Mouse (Mus musculus): ENCODE results near the gene Fbxo42.

- TF ChIP-seq CTCF (IDR thresholded peaks at IDR 0.05 in 2 of 3, conservative IDR thresholded peaks at IDR 0.05 in 1 of 3; ENCODE audit: control insufficient read depth in 1 of 3, insufficient read depth in 1 of 3, low read depth in 2 of 3, low read length in 3 of 3, poor library complexity in 1 of 3, severe bottlenecking in 1 of 3): no peak
- no peak for TF ChIP-seq UBTF (IDR thresholded peaks at IDR 0.05; ENCODE audit: borderline replicate concordance, insufficient read depth, low read depth, low read length)
- no peak for TF ChIP-seq MAX (IDR thresholded peaks at IDR 0.05; ENCODE audit: low read length)
- TF ChIP-seq POLR2A (IDR thresholded peaks at IDR 0.05; ENCODE audit: control insufficient read depth in 1 of 2, insufficient read depth in 1 of 2, low read depth in 1 of 2, low read length in 2 of 2, poor library complexity in 1 of 2): no peak
- TF ChIP-seq ETS1 (IDR thresholded peaks at IDR 0.05; ENCODE audit: low read depth, low read length): no peak
- TF ChIP-seq POLR2AphosphoS5 (IDR thresholded peaks at IDR 0.05; ENCODE audit: borderline replicate concordance, low read depth, low read length): no peak
- TF ChIP-seq ZNF384 (IDR thresholded peaks at IDR 0.05; ENCODE audit: low read depth, low read length): no peak
- no peak for TF ChIP-seq MAFK (IDR thresholded peaks at IDR 0.05; ENCODE audit: borderline replicate concordance, low read depth, low read length)
- no peak for TF ChIP-seq TCF12 (IDR thresholded peaks at IDR 0.05; ENCODE audit: low read depth, low read length)
- no peak for TF ChIP-seq EP300 (IDR thresholded peaks at IDR 0.05; ENCODE audit: low read depth in 1 of 2, low read length in 2 of 2)
- no peak for TF ChIP-seq NELFE (IDR thresholded peaks at IDR 0.05; ENCODE audit: low read depth, low read length)
- TF ChIP-seq CHD2 (IDR thresholded peaks at IDR 0.05; ENCODE audit: low read length): no peak
- no peak for TF ChIP-seq GATA1 (IDR thresholded peaks at IDR 0.05; ENCODE audit: low read depth, low read length)
Observed at GRCm38 (mm10) chr4:141136126-141136525, 11.6 kb upstream of the Fbxo42 start.
